Mouse (Mus musculus) induced T-regulatory cell, adult 2 months (primary cell): ENCODE results near the gene Lbx2.

Experiments
- DNase-seq: peaks from one replicate; pipeline ENCODE4 v3.0.0-alpha.2; 2012; ENCODE audit warnings: low read depth

Lbx2 gene

GRCm38 (mm10) chr6:83132176-83132919 lies 46.2 kb downstream of the Lbx2 start:
- no peak for DNase-seq

- DNase-seq, result no peak
Measured at GRCm38 (mm10) chr6:83134226-83134625, 48.1 kb downstream of the Lbx2 start.

DNA sequence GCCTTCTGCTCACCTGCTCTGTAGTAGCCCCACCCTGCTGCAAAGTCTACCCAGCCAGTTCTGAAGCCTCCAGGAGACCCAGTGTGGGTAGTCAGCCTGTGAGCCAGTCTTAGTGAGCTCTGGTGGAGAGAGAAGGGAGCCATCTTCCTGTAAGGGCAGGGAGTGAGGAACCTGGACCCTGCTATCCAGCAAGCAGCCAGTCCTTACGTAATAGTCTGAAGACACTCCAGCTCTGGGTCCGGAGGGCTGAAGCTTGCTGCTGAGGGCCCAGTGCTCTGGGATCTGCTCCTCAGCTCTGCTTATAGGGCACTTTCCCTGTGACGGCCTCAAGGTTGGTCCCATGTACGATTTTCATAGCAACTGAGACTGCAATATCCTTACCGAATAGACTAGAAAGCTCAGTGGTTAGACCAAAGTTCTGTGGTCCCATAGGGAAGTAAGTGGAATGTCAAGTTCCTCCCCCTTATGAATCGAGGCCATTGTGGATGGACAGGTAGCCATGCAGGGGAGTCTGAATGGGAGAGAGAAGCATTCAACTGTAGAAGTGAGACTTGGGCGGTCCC lies 48.9 kb downstream of the Lbx2 start, which contains the start of gene Rtkn:
TSS of gene Rtkn (plus strand) at position 513 of the 563 bp plus-strand sequence.
- DNase-seq, result no peak

DNA sequence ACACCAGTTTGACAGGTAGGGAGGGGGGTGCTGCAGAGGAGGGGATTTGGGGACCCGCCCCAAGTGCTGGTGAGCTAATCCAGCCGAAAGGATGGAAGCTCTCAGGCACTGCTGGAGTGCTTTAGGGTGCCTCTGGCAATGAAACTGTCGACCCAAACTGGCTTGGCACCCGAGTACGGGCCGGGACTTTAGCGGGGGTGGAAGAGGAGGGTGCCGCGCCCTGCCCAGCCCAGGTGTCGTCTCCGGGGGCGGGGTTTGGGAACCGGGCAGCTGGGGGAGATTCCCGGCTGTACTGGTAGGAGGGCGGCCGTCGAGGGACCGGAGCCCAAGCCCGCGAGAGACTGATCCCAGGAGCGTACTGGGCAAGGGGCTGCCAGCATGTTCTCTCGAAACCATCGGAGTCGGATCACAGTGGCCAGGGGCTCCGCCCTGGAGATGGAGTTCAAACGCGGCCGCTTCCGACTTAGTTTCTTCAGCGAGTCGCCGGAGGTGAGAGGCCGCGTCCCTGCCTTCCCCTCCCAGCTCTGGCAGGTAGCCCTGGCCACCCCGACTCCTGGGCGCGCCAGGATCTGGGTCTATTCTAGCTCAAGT lies 49.5 kb downstream of the Lbx2 start:
- peak; percentile 36 for DNase-seq

GRCm38 (mm10) chr6:83136291-83136880 lies 50.2 kb downstream of the Lbx2 start:
- no peak for DNase-seq

GRCm38 (mm10) chr6:83136881-83137575 lies 50.9 kb downstream of the Lbx2 start:
- no peak for DNase-seq

GRCm38 (mm10) chr6:83137576-83137950 lies 51.4 kb downstream of the Lbx2 start:
- DNase-seq, result no peak
